Mouse (Mus musculus): Measurements from ENCODE around the gene Dhrs3. TPM values are rescaled to one million over a fixed set of nuclear protein-coding genes. Genes with fewer than 3 reads are reported as not detected.

Gene Dhrs3
- total RNA-seq, 2 experiments from 2014 or later, result 49.2 to 51.4 TPM

DNA sequence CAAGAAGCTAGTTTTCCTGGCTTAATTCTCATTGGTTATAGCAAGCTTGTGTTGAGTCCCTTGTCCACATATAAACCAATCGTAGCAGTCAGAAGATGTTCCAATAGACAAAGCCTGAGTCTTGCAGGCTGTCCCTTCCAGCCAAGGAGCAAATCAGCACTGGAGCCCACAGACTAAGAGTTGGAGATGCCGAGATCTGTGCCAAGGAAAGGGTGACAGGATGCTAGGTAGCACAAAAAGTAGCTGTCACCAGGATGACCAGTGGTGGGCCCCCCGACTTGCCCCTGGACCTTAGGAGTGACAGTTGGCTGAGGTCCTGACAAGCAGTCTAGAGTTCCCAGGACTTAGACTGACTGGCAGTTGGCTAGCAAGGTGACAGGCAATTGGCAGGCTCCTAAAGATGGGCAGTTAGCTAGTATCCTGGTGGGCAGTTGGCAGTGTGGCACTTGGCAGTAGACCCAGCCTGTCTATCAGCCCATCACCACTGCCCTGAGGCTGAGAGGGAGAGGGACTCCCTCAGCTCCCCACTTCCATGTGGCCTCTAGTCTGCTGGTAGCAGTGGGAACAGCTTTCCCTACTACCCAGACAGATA is 44.0 kb downstream of the Dhrs3 start:
- no peak for DNase-seq (ENCODE audit: low spot score in 2 of 2)

DNA sequence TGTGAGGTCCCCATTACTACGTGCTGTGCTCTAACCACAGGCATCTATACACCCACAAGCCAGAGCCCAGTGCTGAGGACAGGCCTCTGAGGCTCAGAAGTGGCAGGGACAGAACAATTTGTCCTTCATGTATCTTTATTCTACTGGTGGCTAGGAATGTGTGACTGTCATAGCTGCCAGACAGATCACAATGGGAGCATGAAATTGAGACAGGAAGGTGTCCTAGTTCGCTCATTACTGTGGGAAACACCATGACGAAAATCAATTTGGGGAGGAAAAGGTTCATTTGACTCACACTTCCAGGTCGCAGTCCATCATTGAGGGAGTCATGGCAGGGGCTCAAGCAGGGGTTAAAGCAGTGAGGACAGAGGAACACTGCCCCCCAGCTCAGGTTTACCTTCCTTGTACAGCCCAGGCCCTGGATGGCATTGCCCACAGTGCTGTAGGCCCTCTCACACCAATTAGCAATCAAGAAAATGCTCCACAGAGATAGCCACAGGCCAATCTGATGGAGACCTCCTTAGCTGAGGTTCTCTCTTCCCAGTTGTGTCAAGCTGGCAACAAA is 47.3 kb downstream of the Dhrs3 start:
- no peak for DNase-seq (ENCODE audit: low spot score in 2 of 2)

DNA sequence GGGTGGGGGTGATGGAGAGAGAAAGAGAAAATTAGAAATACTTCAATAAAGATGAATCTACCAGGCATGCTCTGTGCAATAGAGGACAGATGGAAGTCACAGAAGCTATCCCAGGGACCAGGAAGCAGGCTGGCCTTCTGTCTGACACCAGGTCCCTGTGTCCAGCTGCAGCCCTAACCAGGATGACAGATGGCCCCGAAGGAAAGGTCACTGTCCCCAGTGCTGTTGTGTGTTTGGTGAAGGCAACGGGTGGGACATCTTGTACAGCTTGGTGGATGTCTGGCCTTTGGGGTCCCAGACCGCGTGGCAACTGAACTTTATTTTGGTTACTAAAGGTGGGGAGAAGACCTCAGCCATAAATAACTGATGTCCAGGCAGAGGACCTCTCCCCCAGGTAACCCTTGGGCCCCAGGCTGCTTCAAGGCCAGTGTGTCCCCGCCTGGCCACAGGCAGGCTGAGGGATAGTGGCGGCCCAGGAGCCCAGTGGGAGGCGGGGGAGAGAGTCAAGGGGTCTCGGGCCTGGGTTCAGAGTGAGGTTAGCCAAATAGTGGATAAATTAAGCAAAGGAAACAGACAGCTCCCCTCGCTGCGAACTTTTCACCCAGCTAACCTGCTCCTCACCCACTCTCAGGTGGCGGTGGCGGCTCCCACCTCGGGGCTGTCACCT is 48.3 kb downstream of the Dhrs3 start:
- no peak for DNase-seq (ENCODE audit: low spot score in 2 of 2)

DNA sequence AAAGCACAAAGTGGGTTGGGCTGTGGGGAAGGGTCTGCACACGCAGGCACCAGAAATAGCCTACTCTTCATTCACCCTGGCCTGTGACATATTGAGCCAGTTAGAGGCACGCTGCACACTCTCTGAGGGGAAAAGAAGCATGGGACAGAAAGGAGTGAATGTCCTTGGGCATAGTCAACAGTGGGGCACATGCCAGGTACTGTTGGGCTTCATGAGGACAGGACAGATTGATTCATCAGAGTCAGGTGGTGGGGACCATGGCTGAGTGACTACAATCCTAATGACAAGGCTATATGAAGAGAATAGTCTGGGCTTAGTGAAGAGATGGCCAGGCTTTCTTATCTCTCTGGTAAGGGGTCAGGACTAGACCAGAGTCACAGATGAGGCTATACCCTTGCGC is 49.8 kb downstream of the Dhrs3 start:
- no peak for DNase-seq (ENCODE audit: low spot score in 2 of 2)

DNA sequence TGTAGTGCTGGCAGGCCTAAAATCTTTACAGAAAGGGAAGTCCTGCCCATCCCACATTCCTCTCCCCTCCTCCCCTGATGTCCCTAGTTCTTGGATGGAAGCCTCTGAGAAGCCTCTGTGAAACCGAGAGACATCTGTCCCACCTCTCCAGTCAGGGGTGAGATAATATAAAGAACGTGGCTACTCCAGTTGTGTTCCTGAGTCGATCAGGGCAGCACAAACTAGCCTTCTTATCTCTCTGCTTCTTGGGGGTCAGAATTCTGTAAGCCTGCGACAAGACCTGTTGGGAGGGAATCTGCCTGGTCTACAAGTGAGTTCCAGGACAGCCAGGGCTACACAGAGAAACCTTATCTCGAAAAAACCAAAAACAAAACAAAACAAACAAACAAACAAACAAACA is 50.6 kb downstream of the Dhrs3 start:
- DNase-seq (ENCODE audit: low spot score in 2 of 2), result no peak

- DNase-seq (ENCODE audit: low spot score in 2 of 2), result peak in 1 of 2 experiments; percentile 53
Observed at GRCm38 (mm10) chr4:144947738-144948390, 55.2 kb downstream of the Dhrs3 start.

- peak; percentile 43 to 74 for DNase-seq (ENCODE audit: low spot score in 2 of 2)
Observed at GRCm38 (mm10) chr4:144949441-144950326, 57.1 kb downstream of the Dhrs3 start.

- no peak for DNase-seq (ENCODE audit: low spot score in 2 of 2)
Observed at GRCm38 (mm10) chr4:144950327-144950711, 57.7 kb downstream of the Dhrs3 start.

DNA sequence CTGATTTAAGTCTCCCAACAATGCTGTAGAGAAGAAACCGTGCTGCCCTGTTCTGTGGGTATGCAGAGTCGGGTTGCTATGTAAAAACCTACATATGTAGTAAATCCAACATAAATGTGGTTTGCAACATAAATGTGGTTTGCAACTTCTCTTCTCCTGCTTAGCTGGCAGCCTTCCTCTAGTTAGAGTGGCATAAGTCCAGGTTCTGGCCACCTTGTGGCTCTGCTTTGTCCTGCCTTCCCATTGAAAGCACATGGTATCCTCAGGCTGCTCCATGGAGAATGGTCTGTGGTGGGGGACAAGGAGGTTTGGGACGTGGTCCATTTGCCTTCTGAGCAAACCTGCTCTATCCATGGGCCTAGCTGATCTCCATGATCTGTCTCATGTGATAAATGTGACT is 58.3 kb downstream of the Dhrs3 start:
- no peak for DNase-seq (ENCODE audit: low spot score in 2 of 2)

GRCm38 (mm10) chr4:144951859-144952258 is 59.2 kb downstream of the Dhrs3 start:
- DNase-seq (ENCODE audit: low spot score in 2 of 2), result no peak

- DNase-seq (ENCODE audit: low spot score in 2 of 2), result no peak
Observed at GRCm38 (mm10) chr4:144953421-144953820, 60.8 kb downstream of the Dhrs3 start.

DNA sequence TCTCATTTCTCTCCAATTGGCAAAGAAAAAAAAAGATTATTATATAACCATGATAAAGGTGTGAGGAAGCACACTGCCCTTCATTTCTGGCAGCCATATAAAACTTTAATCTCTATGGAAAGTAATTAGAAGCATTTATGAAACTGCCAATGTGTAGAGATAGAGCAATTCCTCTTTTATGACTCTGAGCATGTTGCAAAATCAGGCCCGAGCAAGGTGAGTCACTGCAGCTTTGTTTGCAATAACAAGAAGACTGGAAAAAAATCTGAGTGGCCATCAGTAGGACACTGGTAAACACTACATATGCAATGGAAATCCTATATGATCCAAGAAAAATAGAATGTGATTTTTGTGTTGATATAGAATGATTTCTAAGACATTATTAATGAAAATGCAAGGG is 63.2 kb downstream of the Dhrs3 start:
- DNase-seq (ENCODE audit: low spot score in 2 of 2), result no peak

- DNase-seq (ENCODE audit: low spot score in 2 of 2), result no peak
Observed at GRCm38 (mm10) chr4:144956293-144956692, 63.7 kb downstream of the Dhrs3 start.

DNA sequence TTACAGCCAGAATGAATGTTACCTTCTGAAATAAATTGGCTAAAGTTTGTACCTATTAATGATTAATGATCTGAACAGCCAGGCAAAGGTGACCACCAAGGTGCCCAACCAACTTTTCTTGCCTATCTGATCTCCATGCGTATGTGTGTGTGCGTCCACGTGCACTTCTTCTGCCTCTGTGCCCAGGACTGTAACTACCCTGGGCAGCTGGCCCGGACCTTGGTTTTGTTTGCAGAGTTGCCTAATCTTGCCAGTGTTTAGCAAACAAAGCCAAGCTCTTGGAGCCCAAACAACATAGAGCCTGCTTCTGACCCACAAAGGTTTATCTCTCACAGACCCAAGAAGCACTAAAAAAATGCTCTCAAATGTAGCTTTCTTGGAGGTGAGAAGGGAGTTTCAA is 64.6 kb downstream of the Dhrs3 start:
- no peak for DNase-seq (ENCODE audit: low spot score in 2 of 2)

DNA sequence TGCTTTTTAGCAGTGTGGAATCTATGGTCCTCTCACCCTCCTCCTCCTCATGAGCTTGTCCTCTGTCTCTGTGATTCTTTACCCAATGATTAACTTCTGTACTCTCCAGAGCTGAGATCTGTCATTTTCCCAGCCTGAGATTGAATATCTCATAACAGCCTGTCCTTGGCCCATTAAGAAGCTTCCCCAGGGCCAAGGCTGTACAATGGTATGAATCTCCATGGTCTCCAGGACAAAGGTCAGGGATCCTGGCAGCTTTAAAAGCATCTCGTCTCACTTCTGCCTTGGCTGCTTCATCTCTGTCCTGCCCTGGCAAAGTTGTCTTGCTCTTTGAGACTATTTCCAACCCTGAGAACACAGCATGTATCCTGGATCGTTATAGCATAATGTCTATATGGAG is 65.1 kb downstream of the Dhrs3 start:
- no peak for DNase-seq (ENCODE audit: low spot score in 2 of 2)

- DNase-seq (ENCODE audit: low spot score in 2 of 2), result no peak
Observed at GRCm38 (mm10) chr4:144960188-144960904, 67.7 kb downstream of the Dhrs3 start.

GRCm38 (mm10) chr4:144961232-144961631 is 68.6 kb downstream of the Dhrs3 start:
- DNase-seq (ENCODE audit: low spot score in 2 of 2), result no peak

GRCm38 (mm10) chr4:144961696-144962095 is 69.1 kb downstream of the Dhrs3 start:
- DNase-seq (ENCODE audit: low spot score in 2 of 2), result no peak

DNA sequence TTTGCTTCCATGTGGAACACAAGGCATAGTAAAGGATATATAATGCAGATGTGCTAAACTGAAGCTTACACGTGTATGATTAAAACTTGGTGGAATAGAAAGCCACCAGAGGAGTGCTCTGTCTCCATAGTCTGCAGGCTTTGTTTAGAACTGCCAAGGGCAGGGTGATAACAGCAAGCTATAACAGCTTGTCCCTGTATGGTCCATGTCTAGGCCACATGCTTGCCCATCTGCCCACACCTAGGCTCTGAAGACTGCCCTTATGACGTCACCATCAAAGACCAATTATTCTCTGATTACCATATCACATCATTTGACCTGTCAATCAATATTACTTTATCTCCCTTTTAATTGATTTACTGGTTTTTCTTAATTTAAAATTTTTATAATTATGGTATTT is 72.6 kb downstream of the Dhrs3 start:
- DNase-seq (ENCODE audit: low spot score in 2 of 2), result no peak

GRCm38 (mm10) chr4:144968371-144968770 is 75.7 kb downstream of the Dhrs3 start:
- no peak for DNase-seq (ENCODE audit: low spot score in 2 of 2)

- DNase-seq (ENCODE audit: low spot score in 2 of 2), result no peak
Observed at GRCm38 (mm10) chr4:144969030-144969429, 76.4 kb downstream of the Dhrs3 start.
